Mouse (Mus musculus): Measurements from ENCODE around the gene Upp2.

GRCm38 (mm10) chr2:58551866-58552265 lies 15.2 kb upstream of the Upp2 start:
- TF ChIP-seq POLR2A (IDR thresholded peaks at IDR 0.05; ENCODE audit: borderline replicate concordance, extremely low read depth, low read depth, low read length) (no peak), CTCF (IDR thresholded peaks at IDR 0.05; ENCODE audit: insufficient read depth, low read length) (no peak)
